Mouse (Mus musculus): ENCODE results near the gene Esrra. TPM values are rescaled to one million over a fixed set of nuclear protein-coding genes. Genes with fewer than 3 reads are reported as not detected.

Esrra gene
- total and polyA plus RNA-seq, 3 experiments = 135 to 180 (median 156) TPM

DNA sequence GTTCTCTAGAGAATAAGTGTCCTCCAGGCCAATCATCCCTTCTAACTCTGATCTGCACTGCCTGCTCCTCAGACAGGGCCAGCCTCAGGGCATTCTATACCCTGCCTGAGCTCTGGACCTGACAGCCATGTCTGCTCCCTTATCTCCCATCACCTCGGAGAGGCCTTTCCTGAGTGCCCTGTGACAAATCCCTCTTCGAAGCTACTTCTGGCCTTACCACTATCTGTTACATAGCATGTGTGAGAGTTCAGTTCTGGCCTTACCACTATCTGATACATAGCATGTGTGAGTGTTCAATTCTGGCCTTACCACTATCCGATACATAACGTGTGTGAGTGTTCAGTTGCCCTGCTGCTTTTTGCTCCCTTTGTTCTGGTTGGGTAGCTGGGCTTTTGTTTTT, 6.3 kb downstream of the Esrra start:
- Histone ChIP-seq H3K79me2 (replicated peaks; ENCODE audit: control insufficient read depth, insufficient read depth, low read length) (no peaks in the 10 kb centered on the region), H3K36me3 (ENCODE audit: control insufficient read depth, insufficient read depth, low read length) (no peaks in the 10 kb centered on the region), H3K27ac (no peak overlapping the region), H3K4me3 (no peak overlapping the region), H3K9ac (ENCODE audit: low read depth, low read length) (no peak overlapping the region), H3K4me1 (ENCODE audit: control insufficient read depth, insufficient read depth, low read length) (peaks cover 4% of the 10 kb centered on the region), H3K27me3 (ENCODE audit: control insufficient read depth, insufficient read depth, low read length) (no peaks in the 10 kb centered on the region)
- intact Hi-C loops (cut with DNase I) = no loop called here
- DNase-seq = no peak
- TF ChIP-seq EP300 (IDR thresholded peaks at IDR 0.05; ENCODE audit: insufficient read depth, low read depth, low read length) = no peak
- no peak for TF ChIP-seq CTCF (IDR thresholded peaks at IDR 0.05)
- TF ChIP-seq POLR2A (IDR thresholded peaks at IDR 0.05; ENCODE audit: insufficient read depth, low read depth, low read length) = no peak
- 52% methylated on average over 4 of the region's 4 CpGs for WGBS

- H3K9ac ChIP-seq (ENCODE audit: low read depth, low read length) = no peak overlapping the region
- H3K4me1 ChIP-seq (ENCODE audit: control insufficient read depth, insufficient read depth, low read length) = peaks cover 3% of the 10 kb centered on the region
- intact Hi-C loops (cut with DNase I) = no loop called here
- no peaks in the 10 kb centered on the region for H3K36me3 ChIP-seq (ENCODE audit: control insufficient read depth, insufficient read depth, low read length)
- 90% methylated on average over 9 of the region's 9 CpGs for WGBS
- TF ChIP-seq POLR2A (IDR thresholded peaks at IDR 0.05; ENCODE audit: insufficient read depth, low read depth, low read length) = no peak
- no peak overlapping the region for H3K4me3 ChIP-seq
- no peaks in the 10 kb centered on the region for H3K79me2 ChIP-seq (replicated peaks; ENCODE audit: control insufficient read depth, insufficient read depth, low read length)
- no peaks in the 10 kb centered on the region for H3K27me3 ChIP-seq (ENCODE audit: control insufficient read depth, insufficient read depth, low read length)
- no peak for DNase-seq
- H3K27ac ChIP-seq = no peak overlapping the region
Measured at GRCm38 (mm10) chr19:6914540-6914939, 7.1 kb downstream of the Esrra start.

DNA sequence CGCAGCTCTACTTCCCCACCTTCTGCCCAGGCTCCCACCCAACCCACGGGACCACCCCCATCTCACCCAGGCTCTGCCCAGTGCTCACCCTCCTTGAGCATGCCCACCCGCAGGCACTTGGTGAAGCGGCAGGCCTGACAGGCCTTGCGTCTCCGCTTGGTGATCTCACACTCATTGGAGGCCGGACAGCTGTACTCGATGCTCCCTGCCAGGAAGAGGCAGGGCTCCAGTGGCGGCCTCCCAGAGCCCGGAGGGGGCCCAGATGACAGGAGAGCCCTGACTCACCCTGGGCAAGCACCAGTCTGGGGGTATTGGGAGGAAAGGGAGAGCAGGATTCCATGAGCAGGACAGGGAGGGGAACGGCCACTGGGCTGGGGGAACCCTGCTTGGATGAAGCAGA, 7.6 kb downstream of the Esrra start:
- no peaks in the 10 kb centered on the region for H3K36me3 ChIP-seq (ENCODE audit: control insufficient read depth, insufficient read depth, low read length)
- WGBS = 46% methylated on average over 11 of the region's 11 CpGs
- DNase-seq = peak; percentile 50 to 54

DNA sequence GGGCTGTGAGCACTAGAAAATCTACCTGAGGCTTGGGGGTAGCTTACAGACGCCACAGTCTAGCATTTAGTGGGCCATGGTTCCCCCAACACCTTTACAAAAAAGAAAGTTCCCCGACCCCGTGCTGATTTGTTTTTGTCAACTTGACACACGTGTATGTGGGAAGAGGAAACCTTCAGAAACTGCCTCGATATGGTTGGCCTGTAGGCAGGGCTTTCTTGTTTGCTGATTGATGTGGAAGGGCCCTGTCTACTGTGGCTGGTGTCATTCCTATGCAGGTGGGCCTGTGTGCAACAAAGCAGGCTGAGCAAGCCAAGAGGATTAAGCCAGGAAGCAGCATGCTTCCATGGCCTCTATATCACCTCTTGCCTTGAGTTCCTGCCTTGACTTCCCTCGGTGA, 8.6 kb downstream of the Esrra start:
- H3K9ac ChIP-seq (ENCODE audit: low read depth, low read length) = no peak overlapping the region
- no peak for DNase-seq
- H3K36me3 ChIP-seq (ENCODE audit: control insufficient read depth, insufficient read depth, low read length) = no peaks in the 10 kb centered on the region
- peaks cover 5% of the 10 kb centered on the region for H3K4me1 ChIP-seq (ENCODE audit: control insufficient read depth, insufficient read depth, low read length)
- H3K27ac ChIP-seq = no peak overlapping the region
- no peaks in the 10 kb centered on the region for H3K79me2 ChIP-seq (replicated peaks; ENCODE audit: control insufficient read depth, insufficient read depth, low read length)
- WGBS = 75% methylated on average over 6 of the region's 6 CpGs
- H3K4me3 ChIP-seq = no peak overlapping the region
- no peaks in the 10 kb centered on the region for H3K27me3 ChIP-seq (ENCODE audit: control insufficient read depth, insufficient read depth, low read length)
- TF ChIP-seq POLR2A (IDR thresholded peaks at IDR 0.05; ENCODE audit: insufficient read depth, low read depth, low read length) = no peak
- TF ChIP-seq CTCF (IDR thresholded peaks at IDR 0.05) = no peak
- no peak for TF ChIP-seq EP300 (IDR thresholded peaks at IDR 0.05; ENCODE audit: insufficient read depth, low read depth, low read length)
- intact Hi-C loops (cut with DNase I) = no loop called here

More for the DNA sequence above, 7.6 kb downstream of the Esrra start:
- Histone ChIP-seq H3K79me2 (replicated peaks; ENCODE audit: control insufficient read depth, insufficient read depth, low read length) (no peaks in the 10 kb centered on the region), H3K27me3 (ENCODE audit: control insufficient read depth, insufficient read depth, low read length) (no peaks in the 10 kb centered on the region), H3K9ac (ENCODE audit: low read depth, low read length) (no peak overlapping the region), H3K27ac (no peak overlapping the region), H3K4me1 (ENCODE audit: control insufficient read depth, insufficient read depth, low read length) (peaks cover 3% of the 10 kb centered on the region), H3K4me3 (no peak overlapping the region)
- intact Hi-C loops (cut with DNase I) = no loop called here
- TF ChIP-seq EP300 (IDR thresholded peaks at IDR 0.05; ENCODE audit: insufficient read depth, low read depth, low read length) (no peak), CTCF (IDR thresholded peaks at IDR 0.05) (no peak), POLR2A (IDR thresholded peaks at IDR 0.05; ENCODE audit: insufficient read depth, low read depth, low read length) (no peak)

- Histone ChIP-seq H3K27ac (no peak overlapping the region), H3K79me2 (replicated peaks; ENCODE audit: control insufficient read depth, insufficient read depth, low read length) (no peaks in the 10 kb centered on the region; the same call in 1 of the 2 replicates), H3K9ac (ENCODE audit: low read depth, low read length) (no peak overlapping the region), H3K4me3 (no peak overlapping the region), H3K36me3 (ENCODE audit: control insufficient read depth, insufficient read depth, low read length) (no peaks in the 10 kb centered on the region), H3K4me1 (ENCODE audit: control insufficient read depth, insufficient read depth, low read length) (peaks cover 8% of the 10 kb centered on the region), H3K27me3 (ENCODE audit: control insufficient read depth, insufficient read depth, low read length) (no peaks in the 10 kb centered on the region)
- intact Hi-C loops (cut with DNase I) = no loop called here
- DNase-seq = no peak
- WGBS = 86% methylated on average over 15 of the region's 15 CpGs
- TF ChIP-seq CTCF (IDR thresholded peaks at IDR 0.05) (no peak), EP300 (IDR thresholded peaks at IDR 0.05; ENCODE audit: insufficient read depth, low read depth, low read length) (no peak), POLR2A (IDR thresholded peaks at IDR 0.05; ENCODE audit: insufficient read depth, low read depth, low read length) (no peak)
Measured at GRCm38 (mm10) chr19:6912205-6912970, 9.2 kb downstream of the Esrra start.
